Mouse (Mus musculus): ENCODE measurements at regions not wholly inside any gene's neighbourhood (a gene's known extent, or its start where the extent isn't known, plus 50 kb on each side); places are given as distances from the start of the nearest gene placed in this dataset.

DNA sequence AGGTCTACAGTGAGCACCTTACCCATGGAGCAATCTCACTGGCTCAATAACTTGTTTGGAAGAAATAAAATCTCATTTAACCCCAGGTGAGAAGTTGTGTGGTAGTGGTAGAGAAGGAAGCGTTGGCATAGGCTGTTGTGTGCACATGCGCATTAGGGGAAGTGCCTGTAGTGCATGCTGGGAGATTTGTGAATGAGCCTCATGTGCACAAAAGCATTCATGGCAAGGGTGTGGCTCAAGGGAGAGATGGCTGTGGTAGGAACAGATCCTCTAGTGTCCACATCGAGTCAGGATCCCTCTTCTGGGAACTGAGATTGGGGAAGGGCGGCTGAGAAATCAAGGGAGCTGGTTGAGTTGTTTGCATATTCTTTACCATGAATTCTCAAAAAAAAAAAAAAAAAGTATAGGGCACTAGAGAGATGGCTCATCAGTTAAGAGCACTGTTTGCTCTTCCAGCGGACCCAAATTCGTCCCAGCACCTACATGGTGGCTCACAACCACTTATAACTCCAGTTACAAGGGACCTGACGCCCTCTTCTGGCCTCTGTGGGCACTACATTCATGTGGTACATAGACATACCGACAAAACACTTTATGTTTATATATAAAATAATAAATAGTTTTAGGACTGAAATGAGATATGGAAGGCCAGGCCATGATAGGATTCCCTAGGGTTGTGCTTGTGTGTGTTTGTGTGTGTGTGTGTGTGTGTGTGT is 59.4 kb upstream of the Unc5a start:
- 0 out of 2 replicates have a peak, but pooled peaks have one; percentile 22 for TF ChIP-seq CTCF (IDR thresholded peaks at IDR 0.05)
- TF ChIP-seq EP300 (IDR thresholded peaks at IDR 0.05), result no peak
